Mouse (Mus musculus) ES-CJ7 (cell line): ENCODE results near the gene Hspg2.
A peak's percentile ranks its signal among the peaks of the same experiment; 100 is the strongest.
"Not testable (repeated sequence)": the region's sequence is repeated elsewhere in the genome, so short reads cannot be mapped to it uniquely, and the experiment has no call there.

ENCODE experiments used
- DNase-seq: peaks from one replicate; pipeline ENCODE4 v3.0.0; 2011; ENCODE audit warnings: low read depth, low spot score

Hspg2 gene

DNA sequence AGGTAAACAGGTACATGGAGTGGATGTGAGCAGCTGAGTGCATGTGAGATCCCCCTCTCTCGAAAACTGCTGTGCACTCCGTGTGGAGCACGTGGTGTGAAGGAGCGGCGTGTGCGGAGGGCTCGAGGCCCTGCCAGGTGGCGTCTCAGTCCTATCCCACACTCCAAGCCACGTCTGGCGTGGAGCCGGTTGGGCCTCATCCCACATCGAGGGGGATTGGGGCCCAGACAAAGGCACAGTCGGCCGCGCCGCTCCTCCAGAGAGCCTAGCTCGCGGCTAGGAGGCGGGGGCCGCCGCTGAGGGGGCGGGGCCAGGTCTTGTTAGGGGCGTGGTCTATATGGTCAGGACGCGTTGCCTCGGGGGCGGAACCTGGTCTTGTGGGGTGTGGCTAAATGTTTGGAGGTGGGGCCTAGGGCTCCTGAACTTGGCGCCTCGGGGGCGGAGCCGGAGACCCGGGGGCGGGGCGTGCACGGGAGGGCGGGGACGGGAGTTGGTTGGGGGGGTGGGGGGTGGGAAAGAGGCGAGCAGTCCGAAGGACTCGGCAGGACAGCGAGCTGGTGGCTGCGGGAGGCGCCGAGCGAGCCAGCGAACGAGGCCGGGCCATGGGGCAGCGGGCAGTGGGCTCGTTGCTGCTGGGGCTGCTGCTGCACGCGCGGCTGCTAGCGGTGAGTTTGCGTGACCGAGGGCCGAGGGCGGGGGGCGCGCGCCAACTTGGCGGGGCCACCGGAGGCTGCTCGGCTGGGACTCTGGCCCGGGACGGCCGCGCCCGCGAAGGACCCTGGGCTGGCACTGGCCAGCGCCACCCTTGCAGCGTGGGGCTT lies at the start of gene Hspg2:
TSS of gene Hspg2 (plus strand) at position 510 of the 821 bp plus-strand sequence.
- DNase-seq: peak; percentile 97

DNA sequence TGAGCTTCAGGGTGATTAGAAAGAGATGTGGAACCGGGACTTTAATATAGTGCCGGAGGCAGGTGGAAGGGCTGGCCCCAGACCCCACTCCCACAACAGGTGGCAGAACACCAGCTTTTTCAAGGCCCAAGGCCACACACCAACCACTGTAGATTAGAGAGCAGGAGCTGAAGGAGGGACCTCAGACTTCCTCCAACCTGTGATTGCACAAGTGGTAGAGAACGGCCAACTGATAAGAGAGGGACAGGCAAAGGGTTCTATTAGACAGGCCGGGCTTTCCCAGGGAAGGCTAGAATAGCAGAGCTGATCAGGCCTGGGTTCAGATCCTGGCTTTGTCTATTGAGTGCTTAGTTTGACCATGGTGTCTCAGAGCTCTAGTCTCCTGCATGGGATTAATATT lies 38.1 kb upstream of the Hspg2 start, which contains the start of gene Cela3b:
TSS of gene Cela3b (minus strand) at position 39 of the 400 bp plus-strand sequence.
- DNase-seq: no peak

DNA sequence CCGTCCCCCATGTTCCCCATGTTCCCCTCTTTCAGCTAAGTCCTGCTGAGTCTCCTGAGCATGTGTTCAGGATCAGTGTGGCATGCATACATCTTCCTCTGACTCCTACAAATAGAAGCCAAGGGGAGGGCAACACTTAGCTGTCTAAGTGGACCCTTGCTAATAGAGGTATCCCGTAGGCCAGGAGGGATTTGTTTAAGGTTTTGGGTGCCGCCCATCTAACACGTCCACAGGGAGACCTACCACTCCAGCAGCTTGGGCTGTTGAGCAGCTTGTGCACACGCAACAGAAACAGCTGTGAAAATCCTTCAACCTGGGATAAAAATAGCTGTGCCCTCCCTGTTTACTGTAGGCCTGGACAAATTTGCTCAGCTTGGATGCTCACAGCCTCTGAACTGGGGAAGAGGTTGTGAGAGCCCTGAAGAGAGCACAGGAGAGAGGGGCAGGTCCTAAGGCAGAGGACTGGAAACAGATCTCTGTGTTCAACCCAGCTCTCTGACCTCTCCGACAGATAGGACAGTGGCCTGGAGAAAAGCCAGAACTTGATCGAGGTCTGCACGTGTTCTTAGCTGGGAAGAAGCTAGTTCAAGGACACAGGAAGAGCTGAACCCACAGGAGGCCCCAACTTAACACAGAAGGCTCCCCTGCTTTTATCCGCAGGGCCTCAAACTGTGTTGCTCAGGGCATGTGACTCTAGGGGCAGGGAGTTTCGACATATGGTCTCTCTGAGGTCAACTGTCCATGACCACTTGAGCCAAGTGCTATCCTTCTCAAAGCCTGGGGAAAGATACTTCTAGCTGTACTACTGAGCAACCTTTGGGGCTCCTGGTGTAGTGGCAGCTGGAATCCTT lies 35.6 kb upstream of the Hspg2 start:
- not testable (repeated sequence) for DNase-seq

DNA sequence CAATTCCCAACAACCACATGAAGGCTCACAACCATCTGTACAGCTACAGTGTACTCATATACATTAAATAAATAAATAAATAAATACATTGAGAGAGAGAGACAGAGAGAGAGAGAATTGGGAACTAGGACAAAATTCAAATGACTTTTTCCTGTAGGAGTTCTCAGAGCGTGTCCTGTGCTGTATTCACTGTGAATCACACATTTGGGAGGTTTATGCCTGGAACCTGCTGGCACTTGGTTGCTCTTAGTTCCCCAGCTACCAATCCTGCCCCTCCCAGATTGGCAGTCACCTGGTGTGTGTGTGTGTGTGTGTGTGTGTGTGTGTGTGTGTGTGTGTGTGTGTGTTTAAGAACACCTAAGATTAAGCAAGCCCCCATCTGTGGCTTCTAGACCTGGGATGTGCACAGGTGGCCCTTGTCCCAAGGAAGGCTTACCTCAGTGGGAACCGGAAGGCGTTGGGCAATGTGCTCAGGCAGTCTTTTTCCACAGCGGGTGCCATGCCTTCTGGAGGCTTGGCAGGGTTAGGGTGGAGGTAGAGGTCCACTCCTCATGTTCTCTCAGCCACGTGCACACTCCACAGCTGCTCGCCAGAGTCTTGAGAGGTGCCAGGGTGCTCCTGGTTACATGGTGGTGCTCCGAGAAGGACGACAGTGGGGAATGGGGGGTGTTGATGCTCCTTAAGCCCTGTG lies 31.4 kb upstream of the Hspg2 start:
- DNase-seq: no peak

DNA sequence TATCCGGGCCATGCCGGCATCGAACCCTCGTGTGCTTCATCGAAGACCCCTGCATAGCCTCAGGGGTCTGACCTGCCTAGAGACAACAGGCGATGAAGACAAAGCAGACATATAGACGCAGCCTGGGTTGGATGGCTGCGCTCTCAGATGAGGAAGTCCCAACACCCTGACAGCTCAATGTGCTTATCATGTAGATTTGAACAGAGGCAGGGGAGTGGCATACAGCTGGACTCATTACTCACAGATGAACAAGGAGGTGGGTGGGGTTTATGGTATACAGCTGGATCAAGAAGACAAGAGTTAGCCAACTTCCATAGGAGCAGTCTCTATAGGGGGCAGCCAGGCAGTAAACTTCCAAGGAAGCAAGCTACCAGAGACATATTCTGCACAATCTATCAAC lies 29.7 kb upstream of the Hspg2 start:
- DNase-seq: no peak

DNA sequence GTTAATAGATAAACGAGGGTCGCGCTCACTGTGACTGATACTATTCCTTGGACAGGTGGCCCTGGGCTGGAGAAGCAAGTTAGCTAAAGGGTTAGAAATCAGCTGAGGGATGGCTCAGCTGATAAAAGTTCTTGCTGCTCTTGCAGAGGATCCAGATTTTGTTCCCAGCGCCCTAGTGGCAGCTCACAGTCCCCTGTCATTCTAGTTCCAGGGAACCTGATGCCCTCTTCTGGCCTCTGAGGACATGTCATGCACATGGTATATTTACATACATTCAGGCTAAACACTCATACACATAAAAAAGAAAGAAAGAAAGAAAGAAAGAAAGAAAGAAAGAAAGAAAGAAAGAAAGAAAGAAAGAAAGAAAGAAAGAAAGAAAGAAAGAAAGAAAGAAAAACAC lies 27.2 kb upstream of the Hspg2 start:
- DNase-seq: peak; percentile 62

DNA sequence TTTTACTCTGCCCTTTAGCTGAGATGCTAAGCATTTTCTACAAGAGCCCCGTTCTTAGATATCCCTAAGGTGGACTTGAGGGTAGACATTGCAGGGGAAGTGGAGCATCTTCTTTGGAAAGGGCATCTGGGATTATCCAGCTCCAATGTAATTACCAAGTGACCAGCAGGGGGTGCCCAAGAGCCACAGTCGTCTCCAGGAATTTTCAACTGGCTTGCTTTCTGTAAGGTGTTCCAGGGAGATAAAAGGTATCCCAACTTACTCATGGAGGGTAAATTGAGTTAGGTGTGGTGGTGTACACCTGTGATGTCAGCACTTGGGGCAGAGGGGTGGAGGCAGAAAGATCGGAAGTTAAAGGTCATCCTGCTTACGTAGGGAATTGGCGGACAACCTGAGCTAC lies 24.9 kb upstream of the Hspg2 start:
- peak; percentile 70 for DNase-seq

DNA sequence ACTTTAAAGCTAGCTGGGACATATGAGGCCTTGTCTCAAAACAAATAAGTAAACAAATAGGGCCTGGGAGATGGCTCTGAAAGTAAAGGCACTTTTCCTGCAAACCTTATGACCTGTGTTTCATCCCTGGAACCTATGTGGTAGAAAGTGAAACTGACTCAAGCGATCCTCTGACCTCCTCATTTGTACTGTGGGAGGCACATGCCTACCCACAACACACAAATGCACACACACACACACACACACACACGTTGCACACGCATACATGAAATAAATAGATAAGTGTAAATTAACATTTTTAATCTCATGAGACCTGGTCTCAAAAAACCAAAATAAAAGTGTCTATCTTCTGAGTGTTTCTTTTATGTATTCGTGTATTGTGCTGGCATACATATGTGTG lies 22.7 kb upstream of the Hspg2 start:
- DNase-seq: no peak

DNA sequence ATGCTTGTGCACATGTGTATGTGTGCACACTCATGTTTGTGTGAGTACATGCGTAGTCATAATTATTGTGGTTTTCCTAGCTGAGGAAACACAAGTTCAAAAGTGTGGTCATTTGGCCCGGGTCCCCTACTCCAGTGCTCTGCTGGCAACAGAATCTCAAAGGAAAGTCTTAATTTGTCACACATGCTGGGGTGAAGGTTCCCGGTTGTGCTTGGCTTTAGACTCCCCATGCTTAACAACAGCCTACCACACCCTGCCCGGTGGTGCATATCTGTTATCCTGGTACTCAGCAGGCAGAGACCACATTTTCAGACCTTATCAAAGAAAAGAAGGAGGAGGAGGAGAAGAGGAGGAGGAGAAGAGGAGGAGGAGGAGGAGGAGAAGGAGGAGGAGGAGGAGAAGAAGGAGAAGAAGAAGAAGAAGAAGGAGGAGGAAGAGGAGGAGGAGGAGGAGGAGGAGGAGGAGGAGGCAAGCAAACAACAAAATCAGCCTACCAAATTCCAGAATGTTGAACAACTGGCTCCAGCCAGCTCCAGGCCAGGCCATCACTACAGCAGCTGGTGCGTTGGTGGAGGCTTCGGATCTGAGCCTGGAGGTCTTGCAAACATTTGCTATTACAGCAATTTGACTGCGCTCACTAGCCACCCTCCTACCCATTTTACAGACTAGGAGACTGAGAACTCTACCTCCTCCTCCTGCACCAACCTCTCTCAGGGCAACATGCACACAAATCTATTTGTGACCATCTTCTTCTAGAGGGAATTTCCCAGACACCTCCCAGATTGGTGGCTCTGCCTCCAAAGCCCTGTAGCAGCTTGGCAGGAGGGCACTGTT lies 21.0 kb upstream of the Hspg2 start:
- DNase-seq: no peak

DNA sequence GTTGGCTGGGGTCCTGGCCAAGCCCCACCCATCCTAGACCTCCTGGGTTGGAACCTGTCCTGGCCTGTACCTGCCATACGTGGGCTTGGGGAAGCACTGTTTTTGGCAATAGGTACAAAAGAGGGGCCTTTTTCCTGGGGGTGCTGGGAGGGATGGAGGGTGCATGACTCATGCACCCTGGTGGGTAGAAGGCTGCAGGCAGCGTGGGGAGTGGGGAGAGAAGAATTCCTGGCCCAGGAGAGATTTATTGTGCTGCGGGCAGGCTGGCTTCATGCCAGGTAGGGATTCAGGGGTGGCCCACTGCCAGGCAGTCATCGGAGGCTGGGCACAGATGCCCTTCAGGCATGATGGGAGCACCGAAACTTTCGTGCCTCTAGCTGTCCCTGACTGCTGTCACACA lies 20.4 kb upstream of the Hspg2 start:
- DNase-seq: no peak

DNA sequence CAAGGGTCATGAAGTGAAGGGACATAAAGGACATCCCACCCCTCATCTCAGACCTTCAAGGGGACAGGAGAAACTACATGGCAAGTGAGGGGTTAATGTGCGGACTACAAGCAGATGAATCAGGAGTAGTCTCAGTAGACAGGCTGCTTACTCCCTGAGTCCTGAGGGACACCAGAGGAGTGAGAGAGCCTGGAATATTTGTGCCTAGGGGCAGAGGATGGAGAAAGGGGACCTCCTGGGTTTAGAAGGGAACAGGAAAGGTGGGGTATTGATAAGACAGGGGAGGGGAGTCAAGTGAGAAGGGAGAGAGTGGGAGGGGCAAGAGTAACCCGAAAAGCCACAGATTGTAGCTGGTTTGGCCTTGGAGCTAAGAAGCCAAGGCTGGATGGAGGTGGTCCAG lies 19.9 kb upstream of the Hspg2 start:
- DNase-seq: no peak

DNA sequence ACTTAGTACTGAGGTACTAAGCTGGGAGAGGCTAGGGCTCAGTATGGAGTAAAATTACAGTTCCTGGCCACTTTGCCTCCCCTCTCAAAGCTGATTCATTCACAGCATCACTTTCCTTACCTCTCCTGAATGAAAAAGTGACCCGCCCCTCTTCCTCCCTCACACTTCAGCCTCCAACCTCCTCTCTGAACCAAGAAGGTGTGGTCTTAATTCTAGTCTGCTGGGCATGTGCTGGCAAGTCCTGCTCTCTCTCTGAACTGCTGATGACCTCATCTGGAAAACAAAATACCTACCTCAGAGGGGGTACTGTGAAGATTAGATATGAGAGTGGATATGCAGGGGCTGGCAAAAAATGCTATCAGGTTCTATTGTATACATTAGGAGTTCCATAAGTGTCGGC lies 19.4 kb upstream of the Hspg2 start:
- DNase-seq: peak; percentile 50

DNA sequence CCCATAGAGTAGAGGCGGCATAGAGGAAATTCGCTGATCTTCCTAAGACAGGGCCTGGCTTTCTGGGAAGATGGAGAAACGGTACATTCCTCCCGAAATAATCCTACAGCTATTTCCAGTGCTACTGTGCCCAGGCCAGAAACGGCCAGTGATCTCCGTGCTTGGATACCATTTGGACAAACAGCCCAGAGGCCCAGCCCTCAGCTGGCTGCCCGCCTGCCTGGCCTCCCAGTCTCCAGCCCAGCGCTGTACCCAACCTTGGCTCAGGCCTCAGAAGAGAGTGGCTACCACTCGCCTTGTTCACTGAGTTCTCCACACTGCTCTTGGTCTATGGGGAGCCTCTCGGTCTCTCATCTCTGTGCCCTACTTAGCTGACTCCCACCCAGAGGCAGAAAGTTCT lies 18.9 kb upstream of the Hspg2 start:
- no peak for DNase-seq

DNA sequence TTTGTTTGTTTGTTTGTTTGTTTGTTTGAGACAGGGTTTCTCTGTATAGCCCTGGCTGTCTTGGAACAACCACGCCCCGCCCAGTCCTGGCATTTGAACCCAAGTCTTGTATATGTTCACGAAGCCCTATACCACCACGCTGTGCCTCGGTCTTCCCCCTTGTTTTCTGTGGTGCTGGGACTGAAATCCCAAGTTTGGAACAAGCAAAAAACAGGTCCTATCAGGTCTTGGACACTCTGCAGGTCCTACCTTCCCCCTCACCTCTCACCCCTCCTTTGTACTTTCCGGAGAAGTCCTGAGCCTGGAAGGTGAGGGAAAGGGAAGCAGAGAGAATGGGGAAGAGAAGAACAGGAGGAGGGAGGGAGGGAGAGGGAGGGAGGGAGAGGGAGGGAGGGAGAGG lies 16.4 kb upstream of the Hspg2 start:
- DNase-seq: no peak

DNA sequence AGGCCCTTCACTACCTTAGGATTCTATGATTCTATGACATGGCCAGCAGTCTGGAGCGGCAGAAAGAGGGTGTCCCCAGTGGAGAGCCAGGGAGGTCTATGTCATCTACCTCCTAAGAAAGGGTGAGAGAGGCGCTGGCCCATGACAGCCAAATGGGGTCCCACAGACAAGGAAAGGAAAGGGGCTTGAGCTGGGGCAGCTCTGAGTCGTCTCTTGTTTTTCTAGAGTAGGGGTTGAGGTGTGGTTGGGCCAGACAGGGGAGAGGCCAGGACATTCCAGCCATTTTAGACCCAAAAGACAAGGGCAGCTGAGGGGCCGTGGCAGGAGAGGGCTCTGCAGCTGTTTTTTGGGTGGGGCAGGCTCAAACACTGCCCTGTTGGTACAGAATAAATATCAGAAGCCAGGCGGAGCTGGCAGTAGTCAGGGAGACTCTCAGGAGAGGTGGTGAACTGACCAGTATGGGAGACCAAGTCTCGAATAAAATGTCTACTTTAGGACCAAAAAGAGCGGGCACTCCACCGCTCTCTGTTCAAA lies 15.3 kb upstream of the Hspg2 start, which contains the start of gene 1700013G24Rik:
TSS of gene 1700013G24Rik (plus strand) at position 51 of the 534 bp plus-strand sequence.
- DNase-seq: no peak

DNA sequence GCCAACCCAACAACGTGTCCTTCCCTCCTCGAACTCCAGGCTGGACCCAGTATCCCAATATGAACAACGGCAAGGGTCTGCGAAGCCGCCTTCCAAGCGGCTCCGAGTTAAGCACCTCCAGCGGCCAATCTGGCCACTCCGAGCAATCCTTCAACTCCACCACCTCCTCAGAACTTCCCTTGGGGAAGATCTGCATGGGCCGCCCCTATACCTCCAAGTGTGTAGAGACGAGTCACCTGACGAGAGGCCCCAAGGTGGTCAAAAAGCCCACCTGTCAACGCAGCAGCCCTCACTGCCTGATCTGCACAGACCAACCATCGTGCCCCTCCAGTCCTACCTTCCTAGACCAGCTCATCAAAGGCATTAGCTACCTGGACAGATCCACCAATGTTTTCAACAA lies 14.0 kb upstream of the Hspg2 start:
- DNase-seq: no peak

DNA sequence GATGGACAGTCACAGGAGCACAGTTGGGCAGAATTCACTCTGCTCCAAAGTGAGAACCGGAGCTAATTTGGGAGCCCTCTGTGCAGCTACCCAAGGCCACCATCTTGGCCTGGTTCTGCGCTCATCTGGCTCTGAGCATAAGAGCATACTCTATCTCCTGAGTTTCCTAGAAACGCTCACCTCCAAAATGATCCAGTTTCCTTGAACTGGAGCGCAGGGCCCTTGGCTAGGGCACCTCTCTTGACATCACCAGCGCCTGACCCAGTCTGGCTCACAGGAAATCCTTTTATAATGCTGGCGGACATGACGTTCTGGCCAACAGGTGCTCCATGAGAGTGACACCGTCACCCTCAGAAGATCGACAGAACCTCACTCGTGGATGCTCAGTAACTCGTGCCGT lies 12.0 kb upstream of the Hspg2 start:
- no peak for DNase-seq

DNA sequence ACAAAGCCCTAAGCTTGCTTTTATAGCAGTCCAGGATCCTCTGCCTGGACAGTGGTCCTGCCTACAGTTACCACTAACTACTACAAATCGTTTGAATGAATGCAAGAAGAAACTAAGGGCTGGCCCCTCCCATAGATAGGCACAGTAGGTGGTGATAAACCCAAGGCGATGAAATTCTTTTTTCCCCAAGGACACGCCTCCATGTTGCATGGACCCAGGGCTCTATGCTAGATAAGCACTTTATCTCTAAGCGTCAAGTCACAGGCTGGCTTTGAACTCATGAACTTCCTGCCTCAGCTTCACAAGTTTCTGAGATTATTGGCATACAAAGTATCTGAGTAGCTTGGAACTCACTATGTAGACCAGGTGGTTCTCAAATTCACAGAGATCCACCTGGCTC lies 11.3 kb upstream of the Hspg2 start:
- DNase-seq: no peak

DNA sequence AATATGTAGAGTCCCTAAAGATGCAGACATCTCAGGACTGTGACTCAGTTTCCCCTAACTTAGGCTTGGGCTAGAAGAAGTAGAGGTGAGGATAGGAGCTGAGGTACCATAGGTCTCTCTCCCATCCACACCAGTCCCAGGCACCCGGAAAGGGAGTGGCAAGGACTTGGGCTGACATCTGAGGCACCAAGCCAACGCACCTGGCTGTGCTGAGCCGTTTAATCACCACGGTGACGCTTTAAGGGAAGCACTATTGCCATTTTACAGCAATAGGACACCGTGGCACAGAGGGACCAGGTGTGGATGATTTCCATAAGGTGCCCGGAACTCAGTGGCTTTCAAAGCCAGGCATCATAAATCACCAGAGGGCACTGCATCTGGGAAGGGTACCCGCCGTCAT lies 10.3 kb upstream of the Hspg2 start:
- DNase-seq: no peak

DNA sequence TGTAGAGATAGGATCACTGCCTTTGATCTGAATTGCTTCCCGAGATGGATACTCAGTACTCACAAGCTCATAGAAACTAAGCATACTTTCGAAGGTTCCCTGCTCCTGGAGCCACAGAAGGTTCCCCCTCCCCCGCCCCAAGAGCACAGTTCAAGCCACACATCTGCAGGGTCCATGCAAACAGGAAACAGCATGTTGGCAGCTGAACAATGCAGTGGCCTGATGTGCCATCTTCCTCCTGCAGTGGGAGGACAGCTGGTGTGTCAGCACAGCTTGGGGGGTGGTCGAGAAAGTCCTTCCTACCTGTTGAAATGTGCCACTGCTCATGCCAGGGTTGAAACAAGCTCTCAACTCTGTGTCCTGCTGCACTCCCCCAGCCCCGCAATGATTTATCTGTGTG lies 9.7 kb upstream of the Hspg2 start:
- DNase-seq: no peak

DNA sequence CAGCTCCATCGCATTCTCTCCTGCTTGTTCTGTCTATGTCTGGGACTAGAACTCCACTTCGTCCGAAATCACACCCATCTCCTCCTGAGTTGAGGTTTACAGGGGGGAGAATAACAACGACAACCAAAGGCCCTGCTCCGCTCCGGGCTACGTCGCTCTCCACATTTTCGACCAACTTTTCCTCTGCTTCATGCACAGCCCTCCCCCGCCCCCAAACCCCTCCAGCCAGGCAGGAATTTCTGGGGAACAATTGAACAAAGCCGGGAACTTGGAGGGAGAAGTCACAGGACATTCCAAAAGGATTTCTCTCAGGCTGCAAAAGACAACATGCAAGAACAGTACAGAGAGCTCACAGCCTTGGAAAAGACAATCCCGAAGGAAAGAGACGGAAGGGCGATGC lies 7.9 kb upstream of the Hspg2 start:
- DNase-seq: peak; percentile 55
